Mouse (Mus musculus): ENCODE results near the gene Unc79. TPM values are rescaled to one million over a fixed set of nuclear protein-coding genes. Genes with fewer than 3 reads are reported as not detected.

The Unc79 gene
- polyA plus RNA-seq (2011; ENCODE audit: insufficient read depth, insufficient read length, low replicate concordance, missing spikeins), result 0.38 and 0.57 TPM in 2 replicates

DNA sequence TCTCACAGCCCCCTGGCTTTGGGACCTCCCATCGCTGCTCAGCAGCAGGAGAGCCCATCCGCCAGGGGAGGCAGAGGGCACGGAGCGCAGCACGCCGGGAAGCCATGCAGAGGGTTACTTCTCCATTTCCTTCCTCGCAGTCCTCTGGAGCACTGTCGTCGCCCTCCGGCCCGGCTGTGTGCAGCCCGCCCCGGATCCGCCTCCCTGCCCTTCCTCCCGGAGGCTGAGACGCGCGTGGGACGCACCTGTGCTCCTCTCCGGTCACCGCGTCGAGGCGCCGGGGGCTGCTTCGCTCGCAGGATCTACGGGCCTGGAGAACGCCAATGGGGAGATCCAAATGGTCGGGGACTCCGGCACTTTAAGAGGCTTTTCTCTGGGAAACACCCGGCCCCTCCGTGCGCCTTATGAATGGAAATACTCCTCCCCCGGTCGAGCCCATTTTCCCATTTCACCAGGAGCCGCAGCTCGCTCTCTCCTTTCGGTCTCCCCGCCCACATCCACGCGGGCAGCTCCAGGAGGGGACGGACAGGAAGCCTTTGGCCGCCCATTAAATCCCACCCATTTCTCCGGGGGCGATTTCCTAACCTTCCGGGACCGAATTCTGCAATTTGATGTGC, at the start of gene Unc79:
TSS of gene Unc79 (plus strand) at position 82 of the 617 bp plus-strand sequence.
- H3K27ac ChIP-seq (ENCODE audit: control insufficient read depth, insufficient read depth, low read depth, low read length, poor library complexity), result no peak within 1 kb of the TSS
- no peak within 1 kb of the TSS for H3K4me3 ChIP-seq (replicated peaks; ENCODE audit: control insufficient read depth, low read depth, low read length)
- TF ChIP-seq CTCF (IDR thresholded peaks at IDR 0.05; ENCODE audit: control insufficient read depth, insufficient read depth, low read length) (no peak), POLR2A (IDR thresholded peaks at IDR 0.05; ENCODE audit: borderline replicate concordance, control insufficient read depth, low read depth, low read length) (no peak)
- 1% methylated on average over 48 of the region's 48 CpGs for WGBS
- H3K4me1 ChIP-seq (ENCODE audit: control insufficient read depth, insufficient read depth, low read length), result no peaks in the 10 kb centered on the region

- no peaks in the 10 kb centered on the region for H3K4me1 ChIP-seq (ENCODE audit: control insufficient read depth, insufficient read depth, low read length)
- no peak within 1 kb of the TSS for H3K4me3 ChIP-seq (replicated peaks; ENCODE audit: control insufficient read depth, low read depth, low read length)
- TF ChIP-seq POLR2A (IDR thresholded peaks at IDR 0.05; ENCODE audit: borderline replicate concordance, control insufficient read depth, low read depth, low read length) (no peak), CTCF (IDR thresholded peaks at IDR 0.05; ENCODE audit: control insufficient read depth, insufficient read depth, low read length) (no peak)
- H3K27ac ChIP-seq (ENCODE audit: control insufficient read depth, insufficient read depth, low read depth, low read length, poor library complexity), result no peak within 1 kb of the TSS
- WGBS, result 86% methylated on average over 17 of the region's 17 CpGs
Observed at GRCm38 (mm10) chr12:102899091-102899490, 49.6 kb upstream of the Unc79 start, which contains the start of gene Cox8c. Gene Cox8c, plus strand, starts transcription at chr12:102899316.

GRCm38 (mm10) chr12:102908191-102908590, 40.5 kb upstream of the Unc79 start:
- WGBS, result 64% methylated on average over 3 of the region's 3 CpGs
- no peak for TF ChIP-seq POLR2A (IDR thresholded peaks at IDR 0.05; ENCODE audit: borderline replicate concordance, control insufficient read depth, low read depth, low read length)
- TF ChIP-seq CTCF (IDR thresholded peaks at IDR 0.05; ENCODE audit: control insufficient read depth, insufficient read depth, low read length), result no peak
- Histone ChIP-seq H3K27ac (ENCODE audit: control insufficient read depth, insufficient read depth, low read depth, low read length, poor library complexity) (no peak overlapping the region), H3K4me1 (ENCODE audit: control insufficient read depth, insufficient read depth, low read length) (no peaks in the 10 kb centered on the region), H3K4me3 (replicated peaks; ENCODE audit: control insufficient read depth, low read depth, low read length) (no peak overlapping the region)

DNA sequence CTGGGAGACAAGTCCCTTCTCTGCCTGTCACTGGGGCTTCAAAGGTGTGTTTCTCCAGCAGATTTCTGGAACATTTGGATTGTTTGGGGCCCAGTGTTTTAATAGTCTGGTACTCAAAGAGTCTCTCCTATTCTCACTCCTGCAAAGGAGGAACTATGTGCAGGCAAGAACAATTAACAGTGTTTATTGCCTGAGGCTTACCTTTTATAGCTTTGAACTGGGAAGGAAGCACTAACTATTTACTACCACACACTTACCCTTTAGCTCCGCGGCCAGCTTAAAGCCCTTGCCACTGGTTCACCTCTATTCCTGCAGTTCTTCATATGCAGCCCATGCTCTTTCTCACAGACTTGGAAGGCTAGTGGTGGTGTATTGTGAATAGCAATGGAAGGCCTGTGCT, 32.6 kb upstream of the Unc79 start:
- TF ChIP-seq CTCF (IDR thresholded peaks at IDR 0.05; ENCODE audit: control insufficient read depth, insufficient read depth, low read length), result no peak
- no peak for TF ChIP-seq POLR2A (IDR thresholded peaks at IDR 0.05; ENCODE audit: borderline replicate concordance, control insufficient read depth, low read depth, low read length)
- whole genome bisulfite sequencing, result 15% methylated on average over 2 of the region's 2 CpGs
- Histone ChIP-seq H3K4me3 (replicated peaks; ENCODE audit: control insufficient read depth, low read depth, low read length) (no peak overlapping the region), H3K4me1 (ENCODE audit: control insufficient read depth, insufficient read depth, low read length) (no peaks in the 10 kb centered on the region), H3K27ac (ENCODE audit: control insufficient read depth, insufficient read depth, low read depth, low read length, poor library complexity) (no peak overlapping the region)

DNA sequence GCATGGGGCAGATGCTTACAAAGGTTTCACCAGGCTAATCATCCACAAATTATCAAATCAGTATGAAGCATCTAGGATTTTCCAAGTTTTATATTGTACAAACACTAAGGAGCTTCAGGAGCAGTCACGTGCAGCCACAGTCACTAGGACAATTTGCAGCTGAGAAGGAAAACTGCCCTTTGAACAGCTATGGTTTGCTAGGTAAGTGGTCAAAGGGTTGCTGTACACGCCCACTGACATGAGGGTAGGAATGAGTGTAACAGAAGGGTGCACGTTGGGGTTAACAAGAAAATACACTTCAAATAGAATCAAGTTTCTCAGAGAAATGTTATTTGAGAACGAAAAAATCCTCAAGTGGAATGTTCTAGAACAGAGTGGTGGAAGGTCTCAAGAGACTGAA, 18.9 kb upstream of the Unc79 start:
- Histone ChIP-seq H3K4me1 (ENCODE audit: control insufficient read depth, insufficient read depth, low read length) (no peaks in the 10 kb centered on the region), H3K27ac (ENCODE audit: control insufficient read depth, insufficient read depth, low read depth, low read length, poor library complexity) (no peak overlapping the region), H3K4me3 (replicated peaks; ENCODE audit: control insufficient read depth, low read depth, low read length) (no peak overlapping the region)
- 71% methylated on average over 4 of the region's 4 CpGs for WGBS
- TF ChIP-seq POLR2A (IDR thresholded peaks at IDR 0.05; ENCODE audit: borderline replicate concordance, control insufficient read depth, low read depth, low read length) (no peak), CTCF (IDR thresholded peaks at IDR 0.05; ENCODE audit: control insufficient read depth, insufficient read depth, low read length) (no peak)

GRCm38 (mm10) chr12:102930335-102930734, 18.3 kb upstream of the Unc79 start:
- H3K4me3 ChIP-seq (replicated peaks; ENCODE audit: control insufficient read depth, low read depth, low read length), result no peak overlapping the region
- H3K27ac ChIP-seq (ENCODE audit: control insufficient read depth, insufficient read depth, low read depth, low read length, poor library complexity), result no peak overlapping the region
- H3K4me1 ChIP-seq (ENCODE audit: control insufficient read depth, insufficient read depth, low read length), result no peaks in the 10 kb centered on the region
- TF ChIP-seq CTCF (IDR thresholded peaks at IDR 0.05; ENCODE audit: control insufficient read depth, insufficient read depth, low read length) (no peak), POLR2A (IDR thresholded peaks at IDR 0.05; ENCODE audit: borderline replicate concordance, control insufficient read depth, low read depth, low read length) (no peak)
- WGBS, result 74% methylated on average over 1 of the region's 1 CpGs

DNA sequence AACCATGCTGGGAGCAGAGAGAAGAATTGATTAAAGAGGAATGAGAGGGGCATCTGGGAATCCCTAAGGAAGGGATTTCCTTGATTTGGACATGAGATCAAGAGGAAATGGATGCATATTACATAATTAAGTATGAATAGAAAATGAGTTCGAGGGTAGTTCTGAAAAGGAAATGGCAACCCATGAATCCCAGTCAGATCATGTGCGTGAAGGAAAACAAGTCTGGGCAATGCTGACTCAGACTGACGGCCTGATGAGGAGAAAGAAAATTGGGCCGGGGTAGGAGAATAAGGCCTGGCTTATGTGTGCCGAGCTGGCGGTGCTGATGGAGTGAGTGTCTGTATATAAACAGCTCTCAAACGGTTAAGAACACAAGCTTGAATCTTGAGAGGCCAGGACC, 17.9 kb upstream of the Unc79 start:
- 83% methylated on average over 7 of the region's 7 CpGs for whole genome bisulfite sequencing
- Histone ChIP-seq H3K4me1 (ENCODE audit: control insufficient read depth, insufficient read depth, low read length) (no peaks in the 10 kb centered on the region), H3K4me3 (replicated peaks; ENCODE audit: control insufficient read depth, low read depth, low read length) (no peak overlapping the region), H3K27ac (ENCODE audit: control insufficient read depth, insufficient read depth, low read depth, low read length, poor library complexity) (no peak overlapping the region)
- TF ChIP-seq POLR2A (IDR thresholded peaks at IDR 0.05; ENCODE audit: borderline replicate concordance, control insufficient read depth, low read depth, low read length) (no peak), CTCF (IDR thresholded peaks at IDR 0.05; ENCODE audit: control insufficient read depth, insufficient read depth, low read length) (no peak)

DNA sequence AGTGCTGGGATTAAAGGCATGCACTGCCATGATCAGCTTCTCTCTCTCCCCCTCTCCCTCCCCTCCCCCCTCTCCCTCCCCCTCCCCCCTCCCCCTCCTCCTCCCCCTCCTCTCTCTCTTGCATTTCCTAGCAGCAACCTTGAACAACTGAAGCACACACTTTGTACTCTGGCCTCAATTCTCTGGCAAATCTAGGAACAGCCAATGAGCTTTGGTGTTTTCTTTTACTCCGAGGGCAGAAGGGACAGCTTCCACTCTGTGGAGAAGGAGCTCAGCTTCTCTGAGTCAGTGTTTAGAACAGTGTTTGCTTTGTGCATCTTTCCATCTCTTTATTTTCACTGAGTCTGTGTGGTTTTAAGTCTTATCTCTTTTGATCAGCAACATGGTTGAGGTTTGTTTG, 12.8 kb upstream of the Unc79 start:
- Histone ChIP-seq H3K27ac (ENCODE audit: control insufficient read depth, insufficient read depth, low read depth, low read length, poor library complexity) (no peak overlapping the region), H3K4me3 (replicated peaks; ENCODE audit: control insufficient read depth, low read depth, low read length) (no peak overlapping the region), H3K4me1 (ENCODE audit: control insufficient read depth, insufficient read depth, low read length) (no peaks in the 10 kb centered on the region)
- TF ChIP-seq CTCF (IDR thresholded peaks at IDR 0.05; ENCODE audit: control insufficient read depth, insufficient read depth, low read length), result no peak
- TF ChIP-seq POLR2A (IDR thresholded peaks at IDR 0.05; ENCODE audit: borderline replicate concordance, control insufficient read depth, low read depth, low read length), result no peak
- WGBS, result 48% methylated on average over 1 of the region's 1 CpGs

DNA sequence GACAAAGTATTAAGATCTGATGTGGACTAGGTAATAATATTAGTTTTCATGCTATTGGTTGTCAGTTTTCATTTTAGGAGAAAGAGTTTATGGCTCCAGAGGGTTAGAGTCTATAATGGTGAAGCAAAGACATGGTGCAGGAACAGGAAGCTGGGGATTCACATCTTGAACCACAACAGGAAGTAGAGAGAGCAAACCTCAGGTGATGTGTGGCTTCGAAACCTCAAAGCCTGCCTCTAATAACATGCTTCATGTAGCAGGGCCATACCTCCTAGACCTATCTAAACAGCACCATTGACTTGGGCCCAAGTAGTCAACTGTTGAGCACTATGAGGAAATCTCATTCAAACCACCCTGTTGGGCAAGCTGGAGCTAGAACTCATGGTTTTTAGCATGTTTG, 3.1 kb upstream of the Unc79 start:
- TF ChIP-seq POLR2A (IDR thresholded peaks at IDR 0.05; ENCODE audit: borderline replicate concordance, control insufficient read depth, low read depth, low read length) (no peak), CTCF (IDR thresholded peaks at IDR 0.05; ENCODE audit: control insufficient read depth, insufficient read depth, low read length) (no peak)
- no peak overlapping the region for H3K4me3 ChIP-seq (replicated peaks; ENCODE audit: control insufficient read depth, low read depth, low read length)
- no peaks in the 10 kb centered on the region for H3K4me1 ChIP-seq (ENCODE audit: control insufficient read depth, insufficient read depth, low read length)
- H3K27ac ChIP-seq (ENCODE audit: control insufficient read depth, insufficient read depth, low read depth, low read length, poor library complexity), result no peak overlapping the region
- 60% methylated on average over 1 of the region's 1 CpGs for WGBS

All from bone marrow, adult 2 months (tissue).